Mouse (Mus musculus): ENCODE data around the gene Plcxd3. TPM values are rescaled to one million over a fixed set of nuclear protein-coding genes. Genes with fewer than 3 reads are reported as not detected.

Plcxd3 gene
- polyA plus RNA-seq, 1 experiment from 2014 or later: 0.45 TPM

GRCm38 (mm10) chr15:4376221-4376631 lies 935 bp downstream of the Plcxd3 start:
- no peak overlapping the region for H3K9ac ChIP-seq (ENCODE audit: low read length)
- H3K4me1 ChIP-seq (replicated peaks; ENCODE audit: control insufficient read depth, insufficient read depth, low read length): no peaks in the 10 kb centered on the region
- no peak overlapping the region for H3K27ac ChIP-seq (ENCODE audit: low read length)
- H3K4me3 ChIP-seq (ENCODE audit: low read length): no peak overlapping the region; the same call in 1 of the 2 replicates
- peak overlapping the region; percentile 38; the same call in 1 of the 2 replicates for H3K4me2 ChIP-seq (ENCODE audit: low read depth, low read length)
- no peaks in the 10 kb centered on the region for H3K9me3 ChIP-seq (ENCODE audit: control insufficient read depth, low read length)
- ATAC-seq (ENCODE audit: low read depth): no peak
- 23% methylated on average over 8 of the region's 8 CpGs for WGBS
- H3K36me3 ChIP-seq (ENCODE audit: control insufficient read depth, insufficient read depth, low read length): no peaks in the 10 kb centered on the region
- no peaks in the 10 kb centered on the region; the same call in 1 of the 2 replicates for H3K27me3 ChIP-seq (ENCODE audit: control insufficient read depth, insufficient read depth, low read depth, low read length)

DNA sequence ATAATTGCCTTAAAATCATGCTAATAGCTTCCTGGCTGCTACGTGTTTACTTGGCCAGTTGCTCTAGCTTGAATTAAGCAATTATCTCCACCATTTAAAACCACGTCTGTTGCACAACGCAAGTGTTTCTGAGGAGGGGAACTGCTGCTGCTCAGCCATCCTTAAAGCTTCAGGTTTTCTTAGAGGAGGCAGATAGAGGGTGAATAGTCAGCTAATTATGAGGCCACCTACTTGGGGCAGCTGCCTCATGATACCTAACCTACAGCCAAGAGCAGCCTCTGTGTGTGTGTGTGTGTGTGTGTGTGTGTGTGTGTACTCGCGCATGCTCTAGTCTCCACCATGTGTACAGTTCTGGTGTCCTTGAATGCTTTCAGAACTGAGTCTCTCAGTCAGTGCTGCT lies 3.5 kb downstream of the Plcxd3 start:
- H3K27me3 ChIP-seq (ENCODE audit: control insufficient read depth, insufficient read depth, low read depth, low read length): no peaks in the 10 kb centered on the region; the same call in 1 of the 2 replicates
- H3K36me3 ChIP-seq (ENCODE audit: control insufficient read depth, insufficient read depth, low read length): no peaks in the 10 kb centered on the region
- no peak overlapping the region for H3K27ac ChIP-seq (ENCODE audit: low read length)
- no peaks in the 10 kb centered on the region for H3K4me1 ChIP-seq (replicated peaks; ENCODE audit: control insufficient read depth, insufficient read depth, low read length)
- WGBS: 76% methylated on average over 5 of the region's 5 CpGs
- H3K9ac ChIP-seq (ENCODE audit: low read length): no peak overlapping the region
- H3K4me3 ChIP-seq (ENCODE audit: low read length): no peak overlapping the region
- no peaks in the 10 kb centered on the region for H3K9me3 ChIP-seq (ENCODE audit: control insufficient read depth, low read length)
- H3K4me2 ChIP-seq (ENCODE audit: low read depth, low read length): no peak overlapping the region
- ATAC-seq (ENCODE audit: low read depth): no peak

GRCm38 (mm10) chr15:4387774-4388173 lies 12.5 kb downstream of the Plcxd3 start:
- Histone ChIP-seq H3K9me3 (ENCODE audit: control insufficient read depth, low read length) (no peaks in the 10 kb centered on the region), H3K4me3 (ENCODE audit: low read length) (no peak overlapping the region)

GRCm38 (mm10) chr15:4400096-4400495 lies 24.8 kb downstream of the Plcxd3 start:
- Histone ChIP-seq H3K27me3 (ENCODE audit: control insufficient read depth, insufficient read depth, low read depth, low read length) (no peaks in the 10 kb centered on the region), H3K27ac (ENCODE audit: low read length) (no peak overlapping the region), H3K9ac (ENCODE audit: low read length) (no peak overlapping the region), H3K9me3 (ENCODE audit: control insufficient read depth, low read length) (no peaks in the 10 kb centered on the region), H3K4me1 (replicated peaks; ENCODE audit: control insufficient read depth, insufficient read depth, low read length) (no peaks in the 10 kb centered on the region), H3K36me3 (ENCODE audit: control insufficient read depth, insufficient read depth, low read length) (no peaks in the 10 kb centered on the region), H3K4me2 (ENCODE audit: low read depth, low read length) (no peak overlapping the region), H3K4me3 (ENCODE audit: low read length) (no peak overlapping the region)
- ATAC-seq (ENCODE audit: low read depth): no peak
- WGBS: 70% methylated on average over 4 of the region's 4 CpGs

More at GRCm38 (mm10) chr15:4387774-4388173, 12.5 kb downstream of the Plcxd3 start:
- Histone ChIP-seq H3K27me3 (ENCODE audit: control insufficient read depth, insufficient read depth, low read depth, low read length) (no peaks in the 10 kb centered on the region), H3K9ac (ENCODE audit: low read length) (no peak overlapping the region), H3K27ac (ENCODE audit: low read length) (no peak overlapping the region), H3K4me2 (ENCODE audit: low read depth, low read length) (no peak overlapping the region), H3K4me1 (replicated peaks; ENCODE audit: control insufficient read depth, insufficient read depth, low read length) (no peaks in the 10 kb centered on the region), H3K36me3 (ENCODE audit: control insufficient read depth, insufficient read depth, low read length) (no peaks in the 10 kb centered on the region)
- ATAC-seq (ENCODE audit: low read depth): no peak

GRCm38 (mm10) chr15:4411333-4411732 lies 36.0 kb downstream of the Plcxd3 start:
- Histone ChIP-seq H3K27me3 (ENCODE audit: control insufficient read depth, insufficient read depth, low read depth, low read length) (no peaks in the 10 kb centered on the region), H3K4me1 (replicated peaks; ENCODE audit: control insufficient read depth, insufficient read depth, low read length) (no peaks in the 10 kb centered on the region), H3K9ac (ENCODE audit: low read length) (no peak overlapping the region), H3K4me2 (ENCODE audit: low read depth, low read length) (no peak overlapping the region), H3K4me3 (ENCODE audit: low read length) (no peak overlapping the region), H3K36me3 (ENCODE audit: control insufficient read depth, insufficient read depth, low read length) (no peaks in the 10 kb centered on the region), H3K9me3 (ENCODE audit: control insufficient read depth, low read length) (no peaks in the 10 kb centered on the region), H3K27ac (ENCODE audit: low read length) (no peak overlapping the region)
- ATAC-seq (ENCODE audit: low read depth): no peak
- 56% methylated on average over 2 of the region's 2 CpGs for WGBS

GRCm38 (mm10) chr15:4440081-4440480 lies 64.8 kb downstream of the Plcxd3 start:
- Histone ChIP-seq H3K9me3 (ENCODE audit: control insufficient read depth, low read length) (no peaks in the 10 kb centered on the region), H3K27ac (ENCODE audit: low read length) (no peak overlapping the region), H3K27me3 (ENCODE audit: control insufficient read depth, insufficient read depth, low read depth, low read length) (no peaks in the 10 kb centered on the region), H3K36me3 (ENCODE audit: control insufficient read depth, insufficient read depth, low read length) (no peaks in the 10 kb centered on the region), H3K9ac (ENCODE audit: low read length) (no peak overlapping the region), H3K4me3 (ENCODE audit: low read length) (no peak overlapping the region), H3K4me2 (ENCODE audit: low read depth, low read length) (no peak overlapping the region), H3K4me1 (replicated peaks; ENCODE audit: control insufficient read depth, insufficient read depth, low read length) (no peaks in the 10 kb centered on the region)
- no peak for ATAC-seq (ENCODE audit: low read depth)

- no peak overlapping the region for H3K4me3 ChIP-seq (ENCODE audit: low read length)
- no peaks in the 10 kb centered on the region for H3K27me3 ChIP-seq (ENCODE audit: control insufficient read depth, insufficient read depth, low read depth, low read length)
- WGBS: 74% methylated on average over 3 of the region's 3 CpGs
- ATAC-seq (ENCODE audit: low read depth): no peak
- no peak overlapping the region for H3K9ac ChIP-seq (ENCODE audit: low read length)
- no peak overlapping the region for H3K27ac ChIP-seq (ENCODE audit: low read length)
- no peak overlapping the region for H3K4me2 ChIP-seq (ENCODE audit: low read depth, low read length)
- H3K4me1 ChIP-seq (replicated peaks; ENCODE audit: control insufficient read depth, insufficient read depth, low read length): no peaks in the 10 kb centered on the region
- H3K36me3 ChIP-seq (ENCODE audit: control insufficient read depth, insufficient read depth, low read length): no peaks in the 10 kb centered on the region
- H3K9me3 ChIP-seq (ENCODE audit: control insufficient read depth, low read length): no peaks in the 10 kb centered on the region
These were observed 120.9 kb downstream of the Plcxd3 start for GRCm38 (mm10) chr15:4496182-4496581.

GRCm38 (mm10) chr15:4496984-4497383 lies 121.7 kb downstream of the Plcxd3 start:
- WGBS: 47% methylated on average over 2 of the region's 2 CpGs
- H3K36me3 ChIP-seq (ENCODE audit: control insufficient read depth, insufficient read depth, low read length): no peaks in the 10 kb centered on the region
- H3K4me3 ChIP-seq (ENCODE audit: low read length): no peak overlapping the region
- no peak overlapping the region for H3K9ac ChIP-seq (ENCODE audit: low read length)
- ATAC-seq (ENCODE audit: low read depth): no peak
- no peak overlapping the region for H3K4me2 ChIP-seq (ENCODE audit: low read depth, low read length)
- H3K27me3 ChIP-seq (ENCODE audit: control insufficient read depth, insufficient read depth, low read depth, low read length): no peaks in the 10 kb centered on the region
- H3K9me3 ChIP-seq (ENCODE audit: control insufficient read depth, low read length): no peaks in the 10 kb centered on the region
- H3K4me1 ChIP-seq (replicated peaks; ENCODE audit: control insufficient read depth, insufficient read depth, low read length): no peaks in the 10 kb centered on the region
- no peak overlapping the region for H3K27ac ChIP-seq (ENCODE audit: low read length)

GRCm38 (mm10) chr15:4498036-4498435 lies 122.7 kb downstream of the Plcxd3 start:
- H3K27me3 ChIP-seq (ENCODE audit: control insufficient read depth, insufficient read depth, low read depth, low read length): no peaks in the 10 kb centered on the region
- H3K36me3 ChIP-seq (ENCODE audit: control insufficient read depth, insufficient read depth, low read length): no peaks in the 10 kb centered on the region
- H3K4me1 ChIP-seq (replicated peaks; ENCODE audit: control insufficient read depth, insufficient read depth, low read length): no peaks in the 10 kb centered on the region
- H3K4me3 ChIP-seq (ENCODE audit: low read length): no peak overlapping the region
- no peak overlapping the region for H3K9ac ChIP-seq (ENCODE audit: low read length)
- no peaks in the 10 kb centered on the region for H3K9me3 ChIP-seq (ENCODE audit: control insufficient read depth, low read length)
- no peak overlapping the region for H3K27ac ChIP-seq (ENCODE audit: low read length)
- H3K4me2 ChIP-seq (ENCODE audit: low read depth, low read length): no peak overlapping the region
- no peak for ATAC-seq (ENCODE audit: low read depth)
- WGBS: 70% methylated on average over 3 of the region's 3 CpGs

DNA sequence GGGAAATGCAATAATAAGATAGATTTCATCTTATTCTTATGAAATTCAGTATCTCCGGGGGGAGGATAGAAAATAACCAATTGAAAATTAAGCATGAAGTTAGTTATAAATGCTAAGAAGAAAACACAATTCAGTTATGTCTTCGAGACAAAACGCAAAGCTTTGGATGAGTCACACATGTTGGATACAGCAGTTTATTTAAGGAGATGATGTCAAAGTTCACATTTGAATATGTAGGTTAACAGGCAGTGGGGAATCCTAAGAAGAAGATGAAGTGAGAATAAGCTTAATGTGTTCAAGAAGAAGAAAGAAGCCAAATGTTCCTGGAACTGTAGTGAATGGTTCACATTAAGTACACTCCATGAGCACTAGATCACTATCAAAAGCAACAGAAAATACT lies 128.1 kb downstream of the Plcxd3 start:
- Histone ChIP-seq H3K9me3 (ENCODE audit: control insufficient read depth, low read length) (no peaks in the 10 kb centered on the region), H3K4me3 (ENCODE audit: low read length) (no peak overlapping the region), H3K9ac (ENCODE audit: low read length) (no peak overlapping the region), H3K27ac (ENCODE audit: low read length) (no peak overlapping the region), H3K27me3 (ENCODE audit: control insufficient read depth, insufficient read depth, low read depth, low read length) (no peaks in the 10 kb centered on the region), H3K4me1 (replicated peaks; ENCODE audit: control insufficient read depth, insufficient read depth, low read length) (no peaks in the 10 kb centered on the region), H3K4me2 (ENCODE audit: low read depth, low read length) (no peak overlapping the region), H3K36me3 (ENCODE audit: control insufficient read depth, insufficient read depth, low read length) (no peaks in the 10 kb centered on the region)
- ATAC-seq (ENCODE audit: low read depth): no peak
- 73% methylated on average over 3 of the region's 3 CpGs for WGBS

Data from lung, embryonic 16.5 days (tissue).